Comparison of ENCODE assay signal across 8 mouse cellular contexts in the genomic region with DNA sequence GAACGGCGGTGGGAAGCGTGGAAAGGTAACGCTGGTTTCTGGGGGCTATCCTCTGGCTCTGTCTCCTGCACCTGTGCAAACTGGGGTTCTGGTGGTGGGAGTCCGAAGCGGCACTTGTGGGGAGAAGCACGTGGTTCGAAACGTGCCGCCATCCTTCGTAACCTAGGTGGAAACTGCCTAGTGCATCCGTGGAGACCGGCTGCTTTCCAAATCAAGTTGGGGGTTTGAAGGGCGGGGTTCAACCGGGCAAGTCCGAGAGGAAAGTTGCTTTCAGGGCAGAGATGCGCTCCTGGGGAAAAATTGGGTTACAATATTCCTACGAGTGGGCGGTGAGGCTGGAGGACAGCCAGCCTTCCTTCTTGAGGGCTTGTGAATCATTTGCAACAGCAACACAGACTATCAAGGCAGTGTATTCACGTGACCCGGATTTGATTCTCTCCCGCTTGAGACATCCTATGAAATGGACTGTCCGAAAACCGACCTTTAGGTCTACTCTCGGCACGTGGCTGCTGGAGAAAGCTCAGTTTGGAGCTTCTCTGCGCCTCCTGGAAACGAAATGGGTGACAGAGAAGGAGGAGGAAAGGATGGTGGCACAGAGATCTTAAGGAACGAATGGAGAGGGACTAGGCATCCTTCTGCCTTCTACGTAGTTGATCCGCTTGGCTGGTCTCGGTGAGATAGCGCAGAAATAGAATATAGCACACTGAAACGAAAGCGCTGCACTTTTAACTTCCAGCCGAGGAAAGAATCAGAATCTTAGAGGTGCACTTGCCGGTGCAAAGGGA. TPM values are rescaled to one million over a fixed set of nuclear protein-coding genes. Genes with fewer than 3 reads are reported as not detected.
DNase-seq lines count a peak whose midpoint lies in the region; ATAC-seq lines count a peak whose summit lies in the region.

No protein-coding gene starts in this region.

- H3K4me2 ChIP-seq in embryonic facial prominence, embryonic 11.5 days (ENCODE audit: low read depth, low read length) = peak overlapping the region; percentile 88

- no peaks in the 10 kb centered on the region; the same call in 1 of the 2 replicates for H3K27me3 ChIP-seq in embryonic facial prominence, embryonic 11.5 days (ENCODE audit: control insufficient read depth, insufficient read depth, low read length)

- no peaks in the 10 kb centered on the region for H3K4me1 ChIP-seq in embryonic facial prominence, embryonic 11.5 days (ENCODE audit: control insufficient read depth, insufficient read depth, low read length)

- H3K4me3 ChIP-seq in embryonic facial prominence, embryonic 11.5 days (ENCODE audit: low read depth, low read length) = peak overlapping the region; percentile 52

- intact Hi-C loops in gastrocnemius, postnatal 36 days (cut with DNase I) = no loop called here

- H3K36me3 ChIP-seq in embryonic facial prominence, embryonic 11.5 days (replicated peaks; ENCODE audit: control insufficient read depth, insufficient read depth, low read depth, low read length) = no peaks in the 10 kb centered on the region

- ATAC-seq in embryonic facial prominence, embryonic 11.5 days (replicated peaks; ENCODE audit: insufficient number of reproducible peaks, low FRiP score, low TSS enrichment, low read depth) = peak; percentile 57
- ATAC-seq in hematopoietic stem cell, adult 5-6 weeks (replicated peaks in 1 of 2; ENCODE audit: insufficient read depth in 1 of 2, low FRiP score in 2 of 2, low TSS enrichment in 1 of 2, low read depth in 1 of 2, poor library complexity in 2 of 2, severe bottlenecking in 2 of 2) = peak; percentile 35 to 43
- peak; percentile 45 for ATAC-seq in megakaryocyte-erythroid progenitor cell, adult 5-6 weeks (replicated peaks; ENCODE audit: low FRiP score, low TSS enrichment, poor library complexity, severe bottlenecking)

- no peak overlapping the region for H3K27ac ChIP-seq in embryonic facial prominence, embryonic 11.5 days (replicated peaks; ENCODE audit: low read depth, low read length)

- peak; percentile 70 for DNase-seq in MN1 (ENCODE audit: low spot score)
- DNase-seq in adrenal gland, postnatal 25 days = peak; percentile 11
- DNase-seq in embryonic facial prominence, embryonic 11.5 days (ENCODE audit: low spot score) = peak; percentile 36
- DNase-seq in layer of hippocampus, adult 8-10 months (ENCODE audit: low spot score in 2 of 2) = peak; percentile 63 to 69
- peak; percentile 40 to 61 for DNase-seq in right cerebral cortex, postnatal 36 days (ENCODE audit: low spot score in 2 of 2)
- DNase-seq in gastrocnemius, postnatal 36 days = no peak

- peak overlapping the region; percentile 56 for H3K9ac ChIP-seq in embryonic facial prominence, embryonic 11.5 days (replicated peaks; ENCODE audit: low read length)

- under 1% methylated on average over 37 of the region's 37 CpGs for WGBS in embryonic facial prominence, embryonic 11.5 days

- no peaks in the 10 kb centered on the region for H3K9me3 ChIP-seq in embryonic facial prominence, embryonic 11.5 days (replicated peaks; ENCODE audit: control insufficient read depth, low read length)

RNA-seq across cellular contexts. Expression of a gene that starts 0.9 kb away (rescaled TPM):
- total RNA-seq in adrenal gland, postnatal 25 days (2021) = 4.3 and 9.1 TPM in 2 replicates
- 6.9 and 11.3 TPM in 2 replicates for polyA plus RNA-seq in embryonic facial prominence, embryonic 11.5 days (2014; fragmentation: Nextera tagmentation; extraction: Ambion mirVana)
- total RNA-seq in hematopoietic stem cell, adult 5-6 weeks (2017) = 8.2 and 16.2 TPM in 2 replicates
- total RNA-seq in layer of hippocampus, adult 8-10 months (2022) = 10 to 100 TPM; 69.3 to 88.8 (median 74.4) TPM
- total RNA-seq in megakaryocyte-erythroid progenitor cell, adult 5-6 weeks (2014; fragmentation: Nextera tagmentation) = 0.17 and 0.42 TPM in 2 replicates
- 1.6 and 2.5 TPM in 2 replicates for total RNA-seq in megakaryocyte-erythroid progenitor cell, adult 5-6 weeks (2017)
- total RNA-seq in gastrocnemius, postnatal 36 days (2021) = under 1 TPM; 0.12 to 0.13 TPM

Comparison
In these comparisons a context has a peak if more than half of its experiments do, and no peak if none do; other contexts are left out.
1. DNase-seq: peak in MN1 (single experiment), adrenal gland, postnatal 25 days (single experiment), embryonic facial prominence, embryonic 11.5 days (single experiment), layer of hippocampus, adult 8-10 months (2 of 2) and right cerebral cortex, postnatal 36 days (2 of 2); none in gastrocnemius, postnatal 36 days (0 of 2).
2. Peak in every context shown above with its lines, with median percentiles within 50 percentile points of each other: ATAC-seq.